Mouse (Mus musculus) liver, embryonic 11.5 days (tissue): ENCODE results near the gene Agrp. TPM values are rescaled to one million over a fixed set of nuclear protein-coding genes. Genes with fewer than 3 reads are reported as not detected.
"Not testable (repeated sequence)": the region's sequence is repeated elsewhere in the genome, so short reads cannot be mapped to it uniquely, and the experiment has no call there.

Experiments
- ATAC-seq: fragments of 200-750 bp; cut with Nextera tagmentation; replicated peaks from 2 replicates; pipeline ENCODE4 v1.8.0; 2017; ENCODE audit warnings: moderate number of reproducible peaks, mild to moderate bottlenecking, moderate TSS enrichment, moderate library complexity; ENCODE audit not compliant: low FRiP score
- DNase-seq: peaks from one replicate; pipeline ENCODE4 v3.0.0-alpha.2; 2017; ENCODE audit warnings: low spot score
- H3K27ac ChIP-seq: fragments of 300-500 bp; sonication (generic); 2 replicates; pipeline ENCODE4 v1.5.1; 2014; ENCODE audit warnings: mild to moderate bottlenecking, low read depth, low read length, control low read depth
- H3K27me3 ChIP-seq: fragments of 300-500 bp; sonication (generic); replicated peaks from 2 replicates; pipeline ENCODE4 v1.6.1; 2014; ENCODE audit warnings: low read length, mixed read lengths; ENCODE audit not compliant: control insufficient read depth, insufficient read depth
- H3K36me3 ChIP-seq: fragments of 300-500 bp; sonication (generic); 2 replicates; pipeline ENCODE4 v1.6.1; 2014; ENCODE audit warnings: mild to moderate bottlenecking, low read length, moderate library complexity, mixed read lengths; ENCODE audit not compliant: control insufficient read depth, insufficient read depth
- H3K4me1 ChIP-seq: fragments of 300-500 bp; sonication (generic); replicated peaks from 2 replicates; pipeline ENCODE4 v1.6.1; 2014; ENCODE audit warnings: low read length, mixed read lengths; ENCODE audit not compliant: control insufficient read depth, insufficient read depth
- H3K4me2 ChIP-seq: fragments of 300-500 bp; sonication (generic); 2 replicates; pipeline ENCODE4 v1.6.1; 2014; ENCODE audit warnings: mild to moderate bottlenecking, control low read depth, moderate library complexity
- H3K4me3 ChIP-seq: fragments of 300-500 bp; sonication (generic); 2 replicates; pipeline ENCODE4 v1.5.1; 2014; ENCODE audit warnings: low read depth, low read length, control low read depth
- H3K9ac ChIP-seq: fragments of 300-500 bp; sonication (generic); 2 replicates; pipeline ENCODE4 v1.6.1; 2014; ENCODE audit warnings: low read depth, low read length, control low read depth
- H3K9me3 ChIP-seq: fragments of 300-500 bp; sonication (generic); 2 replicates; pipeline ENCODE4 v1.6.1; 2016; ENCODE audit warnings: low read length, inconsistent platforms, mixed read lengths; ENCODE audit not compliant: control insufficient read depth
- WGBS: fragments of 180-500 bp; shearing (Covaris S2); extraction: QIAGEN DNeasy Blood & Tissue Kit; methylation state at CpG from one replicate; pipeline ENCODE4 v1.1.7; 2014; 5-methylcytosine and 5-hydroxymethylcytosine counted together
- polyA plus RNA-seq: library from polyadenylated mRNA; unstranded; fragments of >200 nt; fragmentation: Nextera tagmentation; extraction: Ambion mirVana; gene quantifications from 2 replicates; pipeline ENCODE4 v1.2.1, GENCODE M21; 2014

The Agrp gene
- polyA plus RNA-seq, 1 experiment from 2014 or later, result not detected

GRCm38 (mm10) chr8:105574741-105575140 is 62.5 kb downstream of the Agrp start:
- Histone ChIP-seq H3K9ac (no peak overlapping the region), H3K4me1 (no peaks in the 10 kb centered on the region)
- WGBS, result 41% methylated on average over 6 of the region's 6 CpGs

DNA sequence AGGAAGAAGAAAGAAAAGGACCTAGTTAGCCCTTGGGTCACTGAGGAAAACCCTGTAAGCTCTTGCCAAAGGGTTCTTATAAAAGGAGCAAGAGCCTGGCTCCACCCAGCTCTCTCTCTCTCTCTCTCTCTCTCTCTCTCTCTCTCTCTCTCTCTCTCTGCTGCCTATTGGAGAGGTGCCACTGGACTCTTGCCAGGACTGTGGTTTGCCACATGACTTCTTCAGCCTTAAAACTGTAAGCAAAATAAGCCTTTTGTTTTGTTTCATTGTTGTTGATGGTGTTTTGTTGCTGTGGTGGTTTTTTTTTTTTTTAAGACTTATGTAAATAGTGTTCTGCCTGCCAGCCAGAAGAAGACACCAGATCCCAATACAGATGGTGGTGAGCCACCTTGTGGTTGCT is 63.8 kb downstream of the Agrp start:
- ATAC-seq (no peak), DNase-seq (no peak)
- Histone ChIP-seq H3K27ac (no peak overlapping the region), H3K9ac (no peak overlapping the region), H3K36me3 (no peaks in the 10 kb centered on the region), H3K4me3 (no peak overlapping the region), H3K4me1 (no peaks in the 10 kb centered on the region), H3K27me3 (no peaks in the 10 kb centered on the region), H3K4me2 (no peak overlapping the region), H3K9me3 (no peaks in the 10 kb centered on the region)

More at GRCm38 (mm10) chr8:105574741-105575140, 62.5 kb downstream of the Agrp start:
- Histone ChIP-seq H3K36me3 (no peaks in the 10 kb centered on the region), H3K27ac (no peak overlapping the region), H3K4me3 (no peak overlapping the region), H3K4me2 (no peak overlapping the region), H3K27me3 (no peaks in the 10 kb centered on the region), H3K9me3 (no peaks in the 10 kb centered on the region)
- no peak for ATAC-seq
- no peak for DNase-seq

GRCm38 (mm10) chr8:105571810-105572209 is 65.4 kb downstream of the Agrp start:
- Histone ChIP-seq H3K4me2 (no peak overlapping the region), H3K4me3 (no peak overlapping the region), H3K27me3 (peaks cover 2% of the 10 kb centered on the region; the same call in 1 of the 2 replicates), H3K27ac (no peak overlapping the region), H3K36me3 (no peaks in the 10 kb centered on the region), H3K9ac (no peak overlapping the region), H3K4me1 (peaks cover 6% of the 10 kb centered on the region), H3K9me3 (no peaks in the 10 kb centered on the region)
- WGBS, result 79% methylated on average over 9 of the region's 9 CpGs
- DNase-seq (no peak), ATAC-seq (no peak)

GRCm38 (mm10) chr8:105566703-105567595 is 70.2 kb downstream of the Agrp start:
- Histone ChIP-seq H3K27ac (peak overlapping the region; percentile 40; the same call in 1 of the 2 replicates), H3K4me1 (peaks cover 8% of the 10 kb centered on the region)
- 0 out of 2 replicates have a peak, but pooled peaks have one; percentile 11 for ATAC-seq

DNA sequence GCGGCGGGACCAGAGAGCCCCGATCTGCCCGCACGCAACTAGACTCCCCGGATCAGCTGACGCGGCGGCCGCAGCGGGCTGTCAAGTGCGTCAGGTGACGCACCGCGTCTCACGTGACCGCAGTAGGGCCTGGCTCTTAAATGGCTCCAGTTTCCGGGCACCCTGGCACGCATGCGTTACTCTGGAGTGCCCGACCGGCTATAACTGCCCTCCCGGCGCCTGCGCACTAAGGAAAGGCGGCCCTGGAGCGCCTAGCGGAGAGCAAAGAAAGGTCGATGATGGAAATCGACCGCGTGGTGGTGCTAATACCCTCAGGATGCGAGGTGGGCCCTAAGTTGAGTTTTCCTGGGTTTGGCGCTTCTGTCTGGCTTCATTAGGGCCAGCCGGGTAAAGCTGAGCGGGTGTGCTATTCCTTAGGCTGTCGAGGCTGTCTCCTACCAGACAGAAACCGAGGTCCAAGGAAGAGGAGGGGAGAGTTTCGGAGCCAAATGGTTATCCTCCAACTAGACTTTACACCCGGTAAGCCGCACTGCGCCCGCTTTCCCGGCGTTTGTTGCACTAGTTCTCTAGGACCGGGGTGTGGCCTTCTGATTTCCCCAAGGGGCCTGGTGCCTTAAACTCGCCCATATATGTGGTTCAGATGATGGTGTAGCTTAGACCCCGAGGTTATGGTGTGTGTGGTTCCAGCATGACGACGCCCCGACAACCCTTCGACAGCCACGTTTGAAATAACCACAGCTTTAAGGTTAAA is 71.1 kb downstream of the Agrp start, which contains the start of gene Atp6v0d1:
Gene Atp6v0d1 (minus strand): TSS at position 96 of the 751 bp plus-strand sequence.
- H3K36me3 ChIP-seq, result no peaks in the 10 kb centered on the region
- H3K9ac ChIP-seq, result peak within 1 kb of the TSS; percentile 87
- 3% methylated on average over 53 of the region's 53 CpGs for WGBS
- ATAC-seq (peak; percentile 99), DNase-seq (peak; percentile 96)
- H3K27me3 ChIP-seq, result peaks cover 2% of the 10 kb centered on the region; the same call in 1 of the 2 replicates
- H3K4me2 ChIP-seq, result peak within 1 kb of the TSS; percentile 90
- no peaks in the 10 kb centered on the region for H3K9me3 ChIP-seq
- peak within 1 kb of the TSS; percentile 95 for H3K4me3 ChIP-seq
- H3K4me1 ChIP-seq, result peaks cover 8% of the 10 kb centered on the region
- peak within 1 kb of the TSS; percentile 46 for H3K27ac ChIP-seq

More at GRCm38 (mm10) chr8:105566703-105567595, 70.2 kb downstream of the Agrp start:
- WGBS, result 26% methylated on average over 27 of the region's 27 CpGs
- peak; percentile 69 for DNase-seq
- Histone ChIP-seq H3K4me2 (peak overlapping the region; percentile 90), H3K9ac (peak overlapping the region; percentile 59), H3K36me3 (no peaks in the 10 kb centered on the region), H3K4me3 (peak overlapping the region; percentile 95), H3K9me3 (no peaks in the 10 kb centered on the region), H3K27me3 (peaks cover 2% of the 10 kb centered on the region; the same call in 1 of the 2 replicates)

GRCm38 (mm10) chr8:105565401-105565881 is 71.8 kb downstream of the Agrp start:
- under 1% methylated on average over 31 of the region's 31 CpGs for WGBS

DNA sequence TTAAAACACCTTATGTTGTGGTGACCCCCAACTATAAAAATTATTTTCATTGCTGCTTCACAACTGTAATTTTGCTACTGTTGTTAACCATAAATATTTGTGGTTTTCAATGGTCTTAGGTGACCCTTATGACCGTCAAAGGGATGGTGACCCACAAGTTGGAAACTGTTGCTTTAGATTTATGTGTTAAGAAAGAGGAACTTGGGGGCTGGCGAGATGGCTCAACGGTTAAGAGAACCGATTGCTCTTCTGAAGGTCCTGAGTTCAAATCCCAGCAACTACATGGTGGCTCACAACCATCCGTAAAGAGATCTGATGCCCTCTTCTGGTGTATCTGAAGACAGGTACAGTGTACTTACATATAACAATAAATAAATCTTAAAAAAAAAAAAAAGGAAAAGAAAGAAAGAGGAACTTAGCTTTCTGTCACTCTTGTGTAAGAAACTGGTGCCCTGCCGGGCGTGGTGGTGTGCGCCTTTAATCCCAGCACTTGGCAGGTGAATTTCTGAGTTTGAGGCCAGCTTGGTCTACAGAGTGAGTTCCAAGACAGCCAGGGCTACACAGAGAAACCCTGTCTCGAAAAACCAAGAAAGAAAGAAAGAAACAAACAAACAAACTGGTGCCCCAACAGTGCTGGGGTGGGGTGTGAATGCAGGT is 72.5 kb downstream of the Agrp start:
- H3K36me3 ChIP-seq, H3K27ac ChIP-seq, H3K27me3 ChIP-seq, H3K9me3 ChIP-seq, ATAC-seq, DNase-seq, H3K4me1 ChIP-seq: not testable (repeated sequence)
- WGBS, result 62% methylated on average over 9 of the region's 9 CpGs
- Histone ChIP-seq H3K9ac (peak overlapping the region; percentile 87), H3K4me2 (peak overlapping the region; percentile 90), H3K4me3 (peak overlapping the region; percentile 95)

More at GRCm38 (mm10) chr8:105565401-105565881, 71.8 kb downstream of the Agrp start:
- peak; percentile 54 for DNase-seq
- Histone ChIP-seq H3K9ac (peak overlapping the region; percentile 87), H3K4me3 (peak overlapping the region; percentile 95), H3K9me3 (no peaks in the 10 kb centered on the region), H3K27me3 (peaks cover 2% of the 10 kb centered on the region; the same call in 1 of the 2 replicates), H3K4me2 (peak overlapping the region; percentile 90), H3K27ac (peak overlapping the region; percentile 46), H3K4me1 (peaks cover 8% of the 10 kb centered on the region), H3K36me3 (no peaks in the 10 kb centered on the region)
- ATAC-seq, result peak; percentile 64

DNA sequence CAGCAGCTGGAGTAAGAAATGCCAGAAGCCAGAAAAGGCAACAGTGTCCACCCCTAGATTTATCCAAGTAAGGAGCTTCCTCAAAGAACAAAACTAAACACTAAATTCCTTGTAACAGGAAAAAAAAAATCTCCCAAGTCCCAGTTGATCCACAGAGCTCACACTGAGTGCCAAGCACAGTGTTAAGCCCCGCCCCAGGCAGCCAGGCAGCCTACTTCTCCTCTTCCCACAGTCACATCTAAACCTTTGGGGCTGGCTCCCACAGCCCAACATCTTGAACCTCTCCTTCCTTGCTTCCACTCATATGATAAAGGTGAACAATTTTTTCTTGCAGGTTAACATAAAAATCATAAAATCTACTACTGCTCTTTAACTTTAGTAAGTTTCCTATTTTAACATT is 73.3 kb downstream of the Agrp start:
- 73% methylated on average over 1 of the region's 1 CpGs for WGBS
- no peak for ATAC-seq
- no peak overlapping the region for H3K4me2 ChIP-seq

More for the DNA sequence above, 73.3 kb downstream of the Agrp start:
- Histone ChIP-seq H3K4me3 (no peak overlapping the region), H3K27me3 (peaks cover 2% of the 10 kb centered on the region; the same call in 1 of the 2 replicates), H3K9ac (no peak overlapping the region), H3K36me3 (no peaks in the 10 kb centered on the region), H3K27ac (no peak overlapping the region), H3K9me3 (no peaks in the 10 kb centered on the region), H3K4me1 (peaks cover 8% of the 10 kb centered on the region)
- no peak for DNase-seq
